Mouse (Mus musculus): ENCODE data around the gene Mrps18c.
A peak's percentile ranks its signal among the peaks of the same experiment; 100 is the strongest.

Gene Mrps18c

GRCm38 (mm10) chr5:100826531-100826930, 28.1 kb downstream of the Mrps18c start:
- DNase-seq (ENCODE audit: low spot score), result no peak

- DNase-seq (ENCODE audit: low spot score), result no peak
Measured at GRCm38 (mm10) chr5:100828701-100829100, 30.3 kb downstream of the Mrps18c start.

GRCm38 (mm10) chr5:100832680-100833079, 34.3 kb downstream of the Mrps18c start:
- no peak for DNase-seq (ENCODE audit: low spot score)

GRCm38 (mm10) chr5:100833841-100834240, 35.4 kb downstream of the Mrps18c start:
- DNase-seq (ENCODE audit: low spot score), result no peak

GRCm38 (mm10) chr5:100835862-100836538, 37.6 kb downstream of the Mrps18c start:
- DNase-seq (ENCODE audit: low spot score), result peak; percentile 10

DNA sequence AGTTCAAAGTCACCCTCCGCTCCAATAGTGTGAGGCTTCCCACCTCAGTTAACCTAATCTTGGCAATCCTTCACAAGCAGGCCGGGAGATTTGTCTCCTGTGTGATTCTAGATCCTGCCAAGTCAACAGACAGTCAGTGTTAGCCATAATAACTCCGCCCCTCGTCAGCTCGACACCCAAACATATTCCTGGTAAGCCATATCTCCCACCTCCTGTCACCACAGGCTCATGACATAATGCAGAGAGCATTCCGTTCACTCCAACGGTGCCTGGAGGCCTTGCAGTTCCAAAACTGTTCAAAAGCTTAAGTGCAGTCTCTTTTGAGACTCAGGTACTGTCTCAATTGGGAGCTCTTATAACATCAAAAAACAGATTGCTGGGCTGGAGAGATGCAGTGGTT, 39.5 kb downstream of the Mrps18c start:
- no peak for DNase-seq (ENCODE audit: low spot score)

DNA sequence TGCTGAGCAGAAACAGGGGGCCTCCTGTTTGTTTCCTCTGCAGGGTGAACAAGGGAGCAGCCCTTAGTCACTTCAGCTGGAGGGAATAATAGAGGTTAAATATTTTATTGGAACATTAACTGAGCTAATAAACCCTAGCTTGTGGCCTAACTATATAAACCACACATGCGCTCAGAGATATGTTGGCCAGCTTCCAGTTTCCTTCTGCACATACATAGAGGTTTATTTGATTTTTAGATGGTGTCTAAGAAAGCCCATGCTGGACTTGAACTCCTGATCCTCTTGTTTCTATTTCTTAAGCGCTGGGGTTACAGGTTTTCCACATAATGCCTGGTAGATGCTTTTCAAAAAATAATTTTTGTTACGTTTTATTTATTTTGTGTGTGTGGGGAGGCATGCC, 46.1 kb downstream of the Mrps18c start:
- no peak for DNase-seq (ENCODE audit: low spot score)

DNA sequence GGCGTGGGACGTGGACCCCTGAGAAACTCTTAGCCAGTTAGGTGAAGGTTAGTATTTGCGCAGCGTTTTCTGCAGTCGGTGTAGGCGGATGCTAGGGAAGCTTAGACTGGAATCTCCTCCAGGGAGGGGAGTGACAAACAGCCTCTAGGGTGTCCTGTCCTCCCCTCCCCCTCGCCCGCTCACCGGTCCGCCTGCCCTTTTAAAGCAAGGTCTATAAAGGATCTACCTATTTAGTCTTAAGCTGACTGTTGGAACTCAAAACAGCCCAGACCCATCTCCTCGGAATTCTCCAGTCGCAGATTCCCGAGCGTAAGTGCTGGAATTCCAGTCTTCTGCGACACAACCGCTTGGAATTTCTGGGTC, 47.0 kb downstream of the Mrps18c start, which contains the start of gene Gpat3:
Gpat3 (plus strand) TSS at position 229 of the 363 bp plus-strand sequence.
- peak; percentile 34 for DNase-seq (ENCODE audit: low spot score)

GRCm38 (mm10) chr5:100845848-100846598, 47.6 kb downstream of the Mrps18c start:
- peak; percentile 75 for DNase-seq (ENCODE audit: low spot score)

DNA sequence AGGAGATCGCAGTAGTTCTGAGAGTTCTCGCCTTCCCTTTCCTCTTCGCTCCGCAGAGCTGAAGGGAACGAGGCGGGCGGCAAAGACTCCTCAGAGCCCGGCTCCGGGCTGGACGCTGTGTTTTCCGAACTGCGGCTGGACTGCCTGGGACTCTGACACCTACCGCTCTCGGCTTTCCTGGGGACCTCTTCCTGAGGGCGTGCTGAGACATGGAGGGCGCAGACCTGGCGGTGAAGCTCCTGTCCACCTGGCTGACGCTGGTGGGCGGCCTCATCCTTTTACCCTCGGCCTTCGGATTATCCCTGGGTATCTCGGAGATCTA, 48.1 kb downstream of the Mrps18c start:
- no peak for DNase-seq (ENCODE audit: low spot score)

DNA sequence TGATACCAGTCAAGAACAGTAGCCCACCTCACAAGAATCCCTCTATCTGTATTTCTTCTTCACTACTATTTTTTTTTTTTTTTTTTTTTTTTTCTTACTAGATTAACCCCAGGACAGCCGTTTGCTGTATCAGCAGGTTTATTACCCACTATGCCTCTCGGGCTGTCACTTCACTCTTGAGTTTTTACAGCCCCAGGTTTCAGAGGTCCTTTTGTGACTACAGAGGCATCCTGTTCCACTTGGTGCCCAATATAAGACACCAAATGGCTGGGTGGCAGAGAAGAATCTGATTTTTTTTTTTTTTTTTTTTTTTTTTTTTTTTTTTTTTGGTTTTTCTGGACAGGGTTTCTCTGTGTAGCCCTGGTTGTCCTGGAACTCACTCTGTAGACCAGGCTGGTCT, 48.7 kb downstream of the Mrps18c start:
- DNase-seq (ENCODE audit: low spot score), result no peak

DNA sequence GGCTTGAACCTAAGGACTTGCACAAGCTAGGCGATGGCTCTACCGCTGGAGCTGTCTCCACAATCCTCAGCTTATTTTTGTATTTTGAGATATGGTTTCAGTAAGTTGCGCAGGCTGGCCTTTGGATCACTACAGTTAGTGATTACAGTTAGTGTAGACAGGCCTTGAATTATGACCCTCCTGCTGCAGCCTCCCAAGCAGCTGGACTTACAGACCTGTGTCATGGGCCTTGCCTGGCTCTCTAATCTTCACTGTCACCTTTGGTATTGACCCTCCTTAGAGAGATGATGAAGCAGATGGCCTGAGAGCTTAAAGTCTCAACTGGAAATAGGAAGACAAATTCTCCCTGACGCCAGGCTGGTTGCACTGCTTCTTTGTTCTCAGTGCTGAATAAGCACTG, 55.5 kb downstream of the Mrps18c start:
- DNase-seq (ENCODE audit: low spot score), result no peak
